Mouse (Mus musculus) lung, embryonic 14.5 days (tissue): Measurements from ENCODE around the gene Sec22a. TPM values are rescaled to one million over a fixed set of nuclear protein-coding genes. Genes with fewer than 3 reads are reported as not detected.
A peak's percentile ranks its signal among the peaks of the same experiment; 100 is the strongest.

Experiments used
- ATAC-seq: fragments of 200-750 bp; cut with Nextera tagmentation; 2 replicates; pipeline ENCODE4 v1.8.0; 2017; ENCODE audit warnings: mild to moderate bottlenecking, moderate TSS enrichment, moderate library complexity; ENCODE audit not compliant: insufficient read depth
- DNase-seq: peaks from one replicate; pipeline ENCODE4 v3.0.0-alpha.2; 2015
- H3K27ac ChIP-seq: fragments of 300-500 bp; sonication (generic); 2 replicates; pipeline ENCODE4 v1.5.1; 2014; ENCODE audit warnings: low read depth, mild to moderate bottlenecking, moderate library complexity
- H3K27me3 ChIP-seq: fragments of 300-500 bp; sonication (generic); 2 replicates; pipeline ENCODE4 v1.6.1; 2014; ENCODE audit warnings: low read length, control low read depth; ENCODE audit not compliant: insufficient read depth
- H3K36me3 ChIP-seq: fragments of 300-500 bp; sonication (generic); 2 replicates; pipeline ENCODE4 v1.6.1; 2014; ENCODE audit warnings: control low read depth; ENCODE audit not compliant: insufficient read depth
- H3K4me1 ChIP-seq: fragments of 300-500 bp; sonication (generic); 2 replicates; pipeline ENCODE4 v1.6.1; 2014; ENCODE audit warnings: antibody characterized with exemption, control low read depth; ENCODE audit not compliant: insufficient read depth
- H3K4me2 ChIP-seq: fragments of 300-500 bp; sonication (generic); 2 replicates; pipeline ENCODE4 v1.6.1; 2014; ENCODE audit warnings: mild to moderate bottlenecking
- H3K4me3 ChIP-seq: fragments of 300-500 bp; sonication (generic); 2 replicates; pipeline ENCODE4 v1.5.1; 2014; ENCODE audit warnings: low read depth, low read length
- H3K9ac ChIP-seq: fragments of 300-500 bp; sonication (generic); 2 replicates; pipeline ENCODE4 v1.6.1; 2014
- H3K9me3 ChIP-seq: fragments of 300-500 bp; sonication (generic); 2 replicates; pipeline ENCODE4 v1.6.1; 2016; ENCODE audit warnings: low read depth, low read length, control low read depth
- CTCF ChIP-seq: IDR thresholded peaks from 2 replicates; pipeline ENCODE4 v1.5.1; 2016; ENCODE audit warnings: antibody characterized with exemption, low read depth
- WGBS: fragments of 180-500 bp; shearing (Covaris S2); extraction: QIAGEN DNeasy Blood & Tissue Kit; methylation state at CpG from one replicate; pipeline ENCODE4 v1.1.7; 2014; 5-methylcytosine and 5-hydroxymethylcytosine counted together
- polyA plus RNA-seq: library from polyadenylated mRNA; unstranded; fragments of >200 nt; fragmentation: Nextera tagmentation; extraction: Ambion mirVana; gene quantifications from 2 replicates; pipeline ENCODE4 v1.2.1, GENCODE M21; 2014

Gene Sec22a
- polyA plus RNA-seq, 1 experiment from 2014 or later: 52.1 TPM

- 37% methylated on average over 8 of the region's 8 CpGs for WGBS
- peak; percentile 28 for DNase-seq
- ATAC-seq: peak; percentile 47
- H3K36me3 ChIP-seq: peaks cover 7% of the 10 kb centered on the region
- no peak overlapping the region for H3K4me3 ChIP-seq
- no peaks in the 10 kb centered on the region for H3K9me3 ChIP-seq
- H3K4me1 ChIP-seq: peaks cover 3% of the 10 kb centered on the region; the same call in 1 of the 2 replicates
- no peak overlapping the region for H3K4me2 ChIP-seq
- H3K9ac ChIP-seq: no peak overlapping the region
- no peak for TF ChIP-seq CTCF
- H3K27ac ChIP-seq: no peak overlapping the region
- H3K27me3 ChIP-seq: no peaks in the 10 kb centered on the region
Observed at GRCm38 (mm10) chr16:35311586-35311985, 52.1 kb downstream of the Sec22a start.

GRCm38 (mm10) chr16:35310551-35311110 lies 53.1 kb downstream of the Sec22a start:
- WGBS: 8% methylated on average over 2 of the region's 2 CpGs
- DNase-seq (no peak), ATAC-seq (no peak)
- Histone ChIP-seq H3K27me3 (no peaks in the 10 kb centered on the region), H3K9me3 (no peaks in the 10 kb centered on the region), H3K27ac (no peak overlapping the region), H3K4me1 (peaks cover 3% of the 10 kb centered on the region; the same call in 1 of the 2 replicates), H3K9ac (no peak overlapping the region), H3K36me3 (peaks cover 7% of the 10 kb centered on the region), H3K4me2 (no peak overlapping the region), H3K4me3 (no peak overlapping the region)
- no peak for TF ChIP-seq CTCF

- Histone ChIP-seq H3K4me3 (no peak overlapping the region), H3K4me2 (no peak overlapping the region), H3K27me3 (no peaks in the 10 kb centered on the region), H3K9me3 (no peaks in the 10 kb centered on the region), H3K4me1 (peaks cover 3% of the 10 kb centered on the region; the same call in 1 of the 2 replicates), H3K9ac (no peak overlapping the region), H3K36me3 (peaks cover 7% of the 10 kb centered on the region), H3K27ac (no peak overlapping the region)
- TF ChIP-seq CTCF: no peak
- ATAC-seq: no peak
- 66% methylated on average over 4 of the region's 4 CpGs for WGBS
- no peak for DNase-seq
Observed at GRCm38 (mm10) chr16:35309634-35310033, 54.1 kb downstream of the Sec22a start.

GRCm38 (mm10) chr16:35308486-35309143 lies 55.1 kb downstream of the Sec22a start:
- H3K27me3 ChIP-seq: no peaks in the 10 kb centered on the region
- no peak overlapping the region for H3K27ac ChIP-seq
- no peak for ATAC-seq
- 89% methylated on average over 6 of the region's 6 CpGs for WGBS
- H3K4me1 ChIP-seq: peaks cover 3% of the 10 kb centered on the region; the same call in 1 of the 2 replicates
- no peak overlapping the region for H3K9ac ChIP-seq
- no peak overlapping the region for H3K4me2 ChIP-seq
- no peak overlapping the region for H3K4me3 ChIP-seq
- peaks cover 8% of the 10 kb centered on the region for H3K36me3 ChIP-seq
- no peaks in the 10 kb centered on the region for H3K9me3 ChIP-seq
- TF ChIP-seq CTCF: no peak
- no peak for DNase-seq

GRCm38 (mm10) chr16:35308016-35308415 lies 55.7 kb downstream of the Sec22a start:
- no peak overlapping the region for H3K4me2 ChIP-seq
- no peak for TF ChIP-seq CTCF
- WGBS: 81% methylated on average over 6 of the region's 6 CpGs
- H3K4me1 ChIP-seq: peaks cover 3% of the 10 kb centered on the region; the same call in 1 of the 2 replicates
- no peaks in the 10 kb centered on the region for H3K27me3 ChIP-seq
- H3K4me3 ChIP-seq: no peak overlapping the region
- peaks cover 7% of the 10 kb centered on the region; the same call in 1 of the 2 replicates for H3K36me3 ChIP-seq
- ATAC-seq (no peak), DNase-seq (no peak)
- H3K9me3 ChIP-seq: no peaks in the 10 kb centered on the region
- no peak overlapping the region for H3K27ac ChIP-seq
- no peak overlapping the region for H3K9ac ChIP-seq

DNA sequence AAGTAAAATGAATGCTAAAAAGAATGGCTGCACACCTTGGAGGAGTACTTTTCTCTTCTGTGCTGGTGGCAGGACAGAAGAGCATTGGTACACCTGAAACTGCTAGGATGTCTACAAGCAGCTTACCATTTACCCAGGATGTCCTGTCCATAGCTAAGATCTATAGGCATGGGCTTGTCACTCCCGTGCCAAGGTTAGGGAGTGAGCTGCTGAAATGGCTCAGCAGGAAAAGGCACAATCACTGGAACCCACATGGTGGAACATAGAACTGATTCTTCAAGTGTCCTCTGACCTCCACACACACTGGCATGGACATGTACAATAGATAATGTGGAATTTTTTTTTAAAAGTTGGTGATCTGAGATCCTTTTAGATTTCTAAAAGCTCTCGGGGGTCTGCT lies 56.4 kb downstream of the Sec22a start:
- H3K9me3 ChIP-seq: no peaks in the 10 kb centered on the region
- H3K36me3 ChIP-seq: 0 out of 2 replicates have a peak, but pooled peaks cover 5% of the 10 kb centered on the region
- H3K4me1 ChIP-seq: peaks cover 3% of the 10 kb centered on the region; the same call in 1 of the 2 replicates
- DNase-seq (no peak), ATAC-seq (no peak)
- no peak overlapping the region for H3K4me3 ChIP-seq
- H3K27me3 ChIP-seq: no peaks in the 10 kb centered on the region
- H3K27ac ChIP-seq: no peak overlapping the region
- no peak for TF ChIP-seq CTCF
- WGBS: 76% methylated on average over 2 of the region's 2 CpGs
- no peak overlapping the region for H3K4me2 ChIP-seq
- no peak overlapping the region for H3K9ac ChIP-seq

- H3K27ac ChIP-seq: no peak overlapping the region
- WGBS: 85% methylated on average over 2 of the region's 2 CpGs
- H3K36me3 ChIP-seq: 0 out of 2 replicates have a peak, but pooled peaks cover 5% of the 10 kb centered on the region
- H3K9me3 ChIP-seq: no peaks in the 10 kb centered on the region
- no peaks in the 10 kb centered on the region for H3K27me3 ChIP-seq
- H3K4me3 ChIP-seq: no peak overlapping the region
- H3K4me1 ChIP-seq: peaks cover 3% of the 10 kb centered on the region; the same call in 1 of the 2 replicates
- no peak for DNase-seq
- no peak for ATAC-seq
- H3K9ac ChIP-seq: no peak overlapping the region
- H3K4me2 ChIP-seq: no peak overlapping the region
- no peak for TF ChIP-seq CTCF
Observed at GRCm38 (mm10) chr16:35306631-35307030, 57.1 kb downstream of the Sec22a start.
